Mouse (Mus musculus): ENCODE measurements at regions not wholly inside any gene's neighbourhood (a gene's known extent, or its start where the extent isn't known, plus 50 kb on each side); places are given as distances from the start of the nearest gene placed in this dataset.

- TF ChIP-seq EP300 (optimal IDR thresholded peaks at IDR 0.05) = no peak
- TF ChIP-seq CTCF (IDR thresholded peaks at IDR 0.05; ENCODE audit: low read depth) = no peak
Measured at GRCm38 (mm10) chr8:49462602-49463001, 618.9 kb upstream of the Tenm3 start.
